Mouse (Mus musculus): ENCODE results near the gene Camsap2. TPM values are rescaled to one million over a fixed set of nuclear protein-coding genes. Genes with fewer than 3 reads are reported as not detected.

The Camsap2 gene
- total RNA-seq, 4 experiments from 2014 or later: 31.6 to 46.8 (median 39.7) TPM

- DNase-seq: no peak
These were observed 125.7 kb downstream of the Camsap2 start for GRCm38 (mm10) chr1:136220037-136220871.

Other genes starting within 250 kb of the Camsap2 start
- 10 to 100 TPM in 2 of 4 experiments, 1 to 10 TPM in 2; 3.8 to 12.3 (median 7.6) TPM for gene Kif21b, start 214.7 kb downstream of the Camsap2 start, total RNA-seq (2022)
- gene Mroh3, start 133.3 kb downstream of the Camsap2 start, total RNA-seq (2022): not detected
- gene Inava, start 111.8 kb downstream of the Camsap2 start, total RNA-seq (2022): under 1 TPM in 1 of 4 experiments, not detected in 3; 0.08 TPM
- under 1 TPM in 1 of 4 experiments, not detected in 3; 0.38 TPM for gene Gpr25, start 85.2 kb downstream of the Camsap2 start, total RNA-seq (2022)
- gene Ddx59, start 69.2 kb upstream of the Camsap2 start, total RNA-seq (2022): 10 to 100 TPM; 12.1 to 13.5 (median 12.9) TPM
- gene Kif14, start 120.2 kb upstream of the Camsap2 start, total RNA-seq (2022): under 1 TPM; 0.37 to 0.66 (median 0.52) TPM

Measured in adrenal gland, adult 8-10 months (tissue).